Mouse (Mus musculus) heart, adult 2 months (tissue): Measurements from ENCODE around the gene Tpo.

Experiments used
- CTCF ChIP-seq: fragments of 200-600 bp; IDR thresholded peaks from 2 replicates; pipeline ENCODE4 v1.8.1; 2022; ENCODE audit warnings: antibody characterized with exemption, mild to moderate bottlenecking, moderate library complexity
- POLR2A ChIP-seq: fragments of 200-500 bp; IDR thresholded peaks from 2 replicates; pipeline ENCODE4 v1.6.1; 2011; ENCODE audit warnings: mild to moderate bottlenecking, low read depth, low read length, control low read depth; ENCODE audit not compliant: insufficient read depth

GRCm38 (mm10) chr12:30181721-30182120 is 49.3 kb upstream of the Tpo start:
- TF ChIP-seq POLR2A (no peak), CTCF (no peak)
